Mouse (Mus musculus) small intestine, adult 2 months (tissue): ENCODE measurements at regions not wholly inside any gene's neighbourhood (a gene's known extent, or its start where the extent isn't known, plus 50 kb on each side); places are given as distances from the start of the nearest gene placed in this dataset.

ENCODE experiments used
- H3K27ac ChIP-seq: fragments of 200-500 bp; 2 replicates; pipeline ENCODE4 v1.5.1; 2012; ENCODE audit warnings: low read depth, low read length, control low read depth, inconsistent platforms; ENCODE audit not compliant: insufficient read depth
- H3K27me3 ChIP-seq: fragments of 200-500 bp; 2 replicates; pipeline ENCODE4 v1.6.1; 2012; ENCODE audit warnings: mild to moderate bottlenecking, moderate library complexity, low read length, inconsistent platforms; ENCODE audit not compliant: control insufficient read depth, insufficient read depth
- H3K36me3 ChIP-seq: fragments of 200-500 bp; 2 replicates; pipeline ENCODE4 v1.6.1; 2012; ENCODE audit warnings: mild to moderate bottlenecking, low read length, control low read depth, inconsistent platforms; ENCODE audit not compliant: control insufficient read depth, insufficient read depth
- H3K4me1 ChIP-seq: fragments of 200-500 bp; 2 replicates; pipeline ENCODE4 v1.6.1; 2012; ENCODE audit warnings: low read length, inconsistent platforms, mixed read lengths; ENCODE audit not compliant: control insufficient read depth, insufficient read depth, insufficient read length
- H3K4me3 ChIP-seq: fragments of 200-500 bp; 2 replicates; pipeline ENCODE4 v1.5.1; 2012; ENCODE audit warnings: low read depth, mild to moderate bottlenecking, control low read depth, inconsistent platforms, low read length, moderate library complexity
- CTCF ChIP-seq: fragments of 200-500 bp; IDR thresholded peaks from 2 replicates; pipeline ENCODE4 v1.5.1; 2012; ENCODE audit warnings: low read depth, mild to moderate bottlenecking, control low read depth, inconsistent platforms, low read length, moderate library complexity, mixed read lengths; ENCODE audit not compliant: insufficient replicate concordance, insufficient read length; ENCODE audit errors: extremely low read depth
- POLR2A ChIP-seq: fragments of 200-500 bp; IDR thresholded peaks from 2 replicates; pipeline ENCODE4 v1.6.1; 2012; ENCODE audit warnings: low read depth, mild to moderate bottlenecking, control low read depth, inconsistent platforms, low read length, moderate library complexity
- WGBS: fragments of 180-500 bp; shearing (Covaris S2); methylation state at CpG from one replicate; pipeline ENCODE4 v1.1.7; 2018; 5-methylcytosine and 5-hydroxymethylcytosine counted together

DNA sequence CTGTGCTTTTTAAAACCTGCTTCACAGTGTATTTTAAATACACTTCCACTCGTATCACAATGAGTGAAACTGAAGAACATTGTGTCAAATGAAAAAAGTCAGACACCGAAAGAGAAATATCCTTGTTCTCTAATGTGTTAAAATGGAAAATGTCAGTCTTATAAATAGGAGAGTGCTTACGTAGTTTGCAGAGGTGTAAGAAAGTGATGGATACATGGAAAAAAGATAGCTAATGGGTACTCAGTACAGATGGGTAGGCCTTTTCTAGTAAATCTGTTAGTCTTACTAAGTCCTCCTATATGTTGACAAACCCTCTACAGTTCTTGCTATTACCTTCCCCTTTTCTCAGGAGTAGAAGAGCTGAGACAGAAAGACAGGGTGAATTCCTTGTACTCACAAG is 706.2 kb downstream of the Efnb2 start:
- H3K27ac ChIP-seq: no peak overlapping the region
- no peaks in the 10 kb centered on the region for H3K36me3 ChIP-seq
- WGBS: 89% methylated on average over 3 of the region's 3 CpGs
- TF ChIP-seq POLR2A (no peak), CTCF (no peak)
- no peaks in the 10 kb centered on the region for H3K27me3 ChIP-seq
- no peak overlapping the region for H3K4me3 ChIP-seq
- H3K4me1 ChIP-seq: no peaks in the 10 kb centered on the region

DNA sequence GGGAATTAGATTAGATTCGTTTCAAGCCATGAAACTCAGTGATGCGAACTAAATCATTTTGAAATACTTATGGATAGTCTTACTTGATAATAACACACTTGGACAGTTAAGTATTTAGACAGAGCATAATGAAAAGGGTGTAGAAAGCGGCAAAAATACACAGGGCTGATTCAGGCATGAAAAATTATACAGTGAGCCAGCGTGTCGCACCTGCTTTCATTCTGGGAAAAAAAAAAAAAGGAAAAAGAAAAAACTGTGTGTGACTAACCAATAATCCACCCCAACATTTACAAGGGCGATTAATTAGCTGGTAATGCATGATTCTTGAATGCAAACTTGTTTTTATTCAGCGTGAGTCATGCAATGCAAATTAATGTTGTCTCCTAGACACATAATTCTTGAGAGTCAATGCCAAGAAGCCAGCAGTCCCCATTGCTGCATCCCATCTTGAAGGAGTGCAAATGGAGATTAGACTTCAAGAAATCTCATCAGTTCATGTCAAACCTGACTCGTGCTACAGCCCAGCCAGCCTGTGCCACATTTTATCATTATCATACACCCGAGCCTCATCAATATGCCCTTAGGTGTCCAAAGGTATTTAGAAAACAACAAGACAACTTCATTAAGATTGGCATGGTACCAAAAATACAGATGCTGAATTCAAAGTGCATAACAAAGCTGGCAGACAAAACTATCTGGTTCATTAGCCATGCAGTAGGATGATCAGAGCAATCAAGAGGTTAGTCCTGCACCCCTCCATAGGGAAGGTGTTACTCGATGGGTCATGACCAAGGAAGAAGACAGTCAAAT is 714.9 kb downstream of the Efnb2 start:
- Histone ChIP-seq H3K4me1 (no peaks in the 10 kb centered on the region), H3K27me3 (no peaks in the 10 kb centered on the region), H3K27ac (no peak overlapping the region), H3K4me3 (no peak overlapping the region), H3K36me3 (no peaks in the 10 kb centered on the region)
- no peak for TF ChIP-seq POLR2A
- TF ChIP-seq CTCF: no peak
- 82% methylated on average over 10 of the region's 10 CpGs for WGBS

DNA sequence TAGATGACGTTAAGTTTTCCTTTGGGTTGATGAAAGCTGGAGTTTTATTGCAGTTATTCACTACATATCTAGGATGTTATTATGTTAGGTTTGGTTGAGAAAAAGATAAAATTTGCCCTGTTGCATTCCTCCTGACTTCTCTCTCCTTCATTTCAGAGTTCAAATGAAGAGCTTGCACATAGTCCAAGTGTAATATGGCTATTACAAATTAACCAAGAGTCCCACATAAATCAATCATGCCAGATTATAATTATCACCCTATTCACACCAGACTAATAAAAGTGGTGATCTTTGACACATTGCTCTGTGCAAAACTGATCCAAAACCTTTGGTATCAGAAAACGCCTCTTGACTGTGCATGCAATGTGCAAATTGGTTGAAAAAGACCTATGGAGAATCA is 724.4 kb downstream of the Efnb2 start:
- 26% methylated on average over 2 of the region's 2 CpGs for WGBS
- no peak overlapping the region for H3K27ac ChIP-seq
- H3K27me3 ChIP-seq: no peaks in the 10 kb centered on the region; the same call in 1 of the 2 replicates
- TF ChIP-seq CTCF (no peak), POLR2A (no peak)
- no peak overlapping the region for H3K4me3 ChIP-seq
- H3K4me1 ChIP-seq: no peaks in the 10 kb centered on the region
- H3K36me3 ChIP-seq: no peaks in the 10 kb centered on the region

DNA sequence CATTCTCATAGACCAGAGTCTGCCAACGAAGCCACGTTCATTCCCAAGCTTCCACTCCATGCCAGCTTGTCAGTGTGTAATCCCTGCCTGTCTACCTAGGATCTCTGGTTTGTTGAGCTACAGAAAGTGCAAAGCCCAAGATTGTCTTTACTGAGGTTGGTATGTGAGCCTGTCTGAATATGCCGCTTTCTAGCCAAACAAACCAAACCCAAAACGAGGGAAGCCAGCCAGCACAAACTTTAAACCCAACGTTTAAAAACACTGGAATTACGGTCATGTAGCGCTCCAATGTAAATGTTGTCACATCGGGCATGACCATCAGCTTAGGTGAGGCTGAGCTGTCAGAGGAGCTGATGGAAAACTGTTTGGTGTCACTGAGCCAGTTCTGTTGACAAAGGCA is 741.6 kb downstream of the Efnb2 start:
- Histone ChIP-seq H3K4me1 (no peaks in the 10 kb centered on the region), H3K36me3 (no peaks in the 10 kb centered on the region), H3K27ac (no peak overlapping the region), H3K4me3 (no peak overlapping the region), H3K27me3 (no peaks in the 10 kb centered on the region)
- TF ChIP-seq POLR2A (no peak), CTCF (no peak)
- 55% methylated on average over 8 of the region's 8 CpGs for WGBS

DNA sequence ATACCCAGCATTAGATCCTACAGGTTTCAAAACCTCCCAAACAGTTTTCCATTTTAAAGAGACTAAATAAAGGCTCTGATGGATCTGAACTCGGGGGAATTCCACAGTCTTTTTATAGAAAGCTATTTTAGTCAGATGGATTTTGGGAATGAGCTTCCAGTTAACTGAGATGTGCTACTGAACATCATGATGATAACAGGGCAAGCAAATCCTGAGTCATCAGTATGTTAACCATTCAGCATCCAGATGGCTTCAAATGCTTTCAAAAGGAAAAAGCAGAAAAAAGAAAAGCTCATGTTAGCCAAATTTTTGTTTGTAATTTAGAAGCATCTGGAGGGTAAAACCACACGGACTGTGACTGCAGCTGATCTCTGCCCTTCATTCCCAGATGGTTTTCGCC is 766.7 kb downstream of the Efnb2 start:
- H3K4me1 ChIP-seq: no peaks in the 10 kb centered on the region
- 69% methylated on average over 3 of the region's 3 CpGs for WGBS
- H3K36me3 ChIP-seq: no peaks in the 10 kb centered on the region
- no peak for TF ChIP-seq POLR2A
- TF ChIP-seq CTCF: no peak
- H3K27me3 ChIP-seq: no peaks in the 10 kb centered on the region
- H3K27ac ChIP-seq: no peak overlapping the region
- H3K4me3 ChIP-seq: no peak overlapping the region

DNA sequence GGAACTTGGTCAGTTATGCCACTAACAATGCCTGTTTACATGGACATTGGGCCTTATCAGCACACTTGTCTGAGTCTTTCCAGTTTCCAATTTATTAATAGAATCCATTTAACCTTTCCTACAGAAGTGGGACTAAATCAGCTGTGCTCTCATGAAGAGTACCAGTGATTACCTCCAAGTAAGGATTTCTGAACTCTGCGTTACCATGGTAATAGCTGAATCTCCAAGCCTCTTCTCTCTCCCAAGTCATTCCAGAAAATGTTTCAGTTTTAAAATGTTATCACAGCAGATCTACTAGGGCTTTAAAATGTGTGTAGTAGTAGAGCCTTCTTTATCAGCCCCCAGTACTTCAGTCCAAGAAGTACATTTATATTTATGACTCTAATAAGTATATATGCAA is 807.9 kb downstream of the Efnb2 start:
- no peaks in the 10 kb centered on the region for H3K27me3 ChIP-seq
- TF ChIP-seq CTCF (no peak), POLR2A (no peak)
- no peak overlapping the region for H3K27ac ChIP-seq
- H3K36me3 ChIP-seq: no peaks in the 10 kb centered on the region
- no peak overlapping the region for H3K4me3 ChIP-seq
- 91% methylated on average over 1 of the region's 1 CpGs for whole genome bisulfite sequencing
- no peaks in the 10 kb centered on the region for H3K4me1 ChIP-seq

DNA sequence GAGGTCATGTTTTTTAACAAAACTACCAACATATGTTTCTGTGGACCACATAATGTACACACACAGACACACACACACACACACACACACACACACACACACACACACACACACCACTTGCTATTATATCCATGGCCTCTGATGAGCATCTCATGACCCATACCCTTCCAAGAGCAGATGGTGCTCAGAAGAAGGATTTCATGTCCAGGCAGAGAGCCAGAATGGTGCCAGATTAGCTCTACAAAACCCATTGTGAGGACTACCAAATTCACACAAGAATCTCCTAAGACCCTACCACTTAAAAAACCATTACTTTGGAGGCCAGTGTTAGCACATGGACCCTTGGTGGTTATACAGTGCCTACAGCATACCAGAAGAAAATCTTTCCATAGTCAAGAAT is 810.5 kb downstream of the Efnb2 start:
- TF ChIP-seq CTCF (no peak), POLR2A (no peak)
- H3K36me3 ChIP-seq: no peaks in the 10 kb centered on the region
- no peaks in the 10 kb centered on the region for H3K27me3 ChIP-seq
- no peak overlapping the region for H3K4me3 ChIP-seq
- H3K4me1 ChIP-seq: no peaks in the 10 kb centered on the region
- H3K27ac ChIP-seq: no peak overlapping the region
